Mouse (Mus musculus): ENCODE data around the gene Olfr1270. TPM values are rescaled to one million over a fixed set of nuclear protein-coding genes. Genes with fewer than 3 reads are reported as not detected.

Olfr1270 gene
- not detected for total RNA-seq (2023)

DNA sequence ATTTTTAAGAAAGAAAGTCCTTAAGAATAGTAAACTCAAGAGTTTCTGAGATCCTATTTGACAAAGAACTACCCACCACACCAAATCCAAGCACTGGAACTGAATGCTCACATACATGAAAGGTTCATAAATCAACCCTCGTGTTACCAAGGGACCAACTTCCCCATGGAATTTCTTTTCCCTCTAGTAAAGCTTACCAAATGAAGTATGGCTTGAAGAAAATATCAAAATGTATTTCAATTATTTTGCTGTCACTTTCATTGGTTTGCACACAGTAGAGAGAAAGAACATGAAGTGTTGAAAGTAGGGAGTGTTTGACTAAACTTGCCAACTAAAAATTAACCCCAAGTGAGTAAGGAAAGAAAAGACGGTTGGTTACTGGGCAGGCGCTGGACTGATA lies at the start of gene Olfr1270:
TSS of gene Olfr1270 (minus strand) at position 101 of the 400 bp plus-strand sequence.

DNA sequence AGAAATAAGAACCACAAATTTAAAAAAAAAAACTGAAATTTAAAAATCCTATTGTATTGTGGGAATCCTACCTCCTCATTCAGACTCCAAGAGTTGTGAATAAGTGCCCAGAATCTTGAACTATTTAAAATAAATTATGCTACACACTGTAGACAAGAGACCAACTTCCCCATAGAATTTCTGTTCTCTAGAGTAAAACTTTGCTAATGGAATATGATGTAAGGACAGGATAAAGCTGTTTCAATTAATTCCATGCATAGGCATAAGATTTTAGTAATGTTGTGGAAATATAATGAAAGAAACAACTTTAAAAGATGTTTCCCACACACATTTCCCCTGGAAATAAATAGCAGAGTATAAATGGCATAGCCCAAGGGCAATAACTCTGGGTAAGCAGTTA lies 10.7 kb downstream of the Olfr1270 start, which contains the start of gene Olfr32:
TSS of gene Olfr32 (minus strand) at position 101 of the 400 bp plus-strand sequence.

DNA sequence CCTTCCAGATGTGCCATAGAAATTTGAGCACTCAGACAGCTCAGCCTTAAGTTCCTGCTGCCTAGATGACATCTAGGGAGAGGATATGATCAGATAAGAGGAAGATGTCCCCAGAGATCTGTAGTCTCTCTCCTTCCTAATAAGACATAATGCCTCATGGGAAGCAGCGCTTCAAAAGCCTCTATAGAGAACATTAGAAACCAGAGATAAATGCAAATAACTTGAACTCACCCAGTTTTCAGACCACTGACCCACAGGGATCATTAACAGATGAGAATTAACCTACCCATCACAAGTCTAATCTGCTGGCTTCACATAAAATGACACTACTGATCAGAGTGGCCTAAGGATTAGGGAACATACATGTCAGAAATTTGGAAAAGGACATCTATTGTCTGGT lies 31.6 kb downstream of the Olfr1270 start, which contains the start of gene Olfr1269:
TSS of gene Olfr1269 (minus strand) at position 101 of the 400 bp plus-strand sequence.

Other genes with a start within 250 kb of the Olfr1270 start
- not detected for gene Olfr1258, start 225.8 kb downstream of the Olfr1270 start, total RNA-seq (2023)
- gene Olfr1259, start 204.4 kb downstream of the Olfr1270 start, total RNA-seq (2023) = not detected
- not detected for gene Olfr1260, start 178.8 kb downstream of the Olfr1270 start, total RNA-seq (2023)
- not detected for gene Olfr1261, start 161.9 kb downstream of the Olfr1270 start, total RNA-seq (2023)
- not detected for gene Olfr1262, start 152.9 kb downstream of the Olfr1270 start, total RNA-seq (2023)
- gene Olfr1263, start 141.0 kb downstream of the Olfr1270 start, total RNA-seq (2023) = not detected
- not detected for gene Olfr1264, start 127.5 kb downstream of the Olfr1270 start, total RNA-seq (2023)
- not detected for gene Olfr1265, start 117.8 kb downstream of the Olfr1270 start, total RNA-seq (2023)
- gene Olfr140, start 89.5 kb downstream of the Olfr1270 start, total RNA-seq (2023) = not detected
- not detected for gene Olfr1269, start 31.7 kb downstream of the Olfr1270 start, total RNA-seq (2023)
- not detected for gene Olfr32, start 10.8 kb downstream of the Olfr1270 start, total RNA-seq (2023)
- under 1 TPM; 0.33 to 0.50 TPM for gene Olfr1506, start 71.4 kb upstream of the Olfr1270 start, total RNA-seq (2023)
- not detected for gene Olfr142, start 104.5 kb upstream of the Olfr1270 start, total RNA-seq (2023)
- gene Olfr1271, start 117.9 kb upstream of the Olfr1270 start, total RNA-seq (2023) = not detected
- gene Olfr1272, start 139.8 kb upstream of the Olfr1270 start, total RNA-seq (2023) = not detected
- not detected for gene Gm13769, start 169.1 kb upstream of the Olfr1270 start, total RNA-seq (2023)
- gene Olfr1274-ps, start 245.6 kb upstream of the Olfr1270 start, total RNA-seq (2023) = not detected

Measured in monocyte, adult 59 days (primary cell).